Mouse (Mus musculus): Measurements from ENCODE around the gene Rab3c. TPM values are rescaled to one million over a fixed set of nuclear protein-coding genes. Genes with fewer than 3 reads are reported as not detected.
A peak's percentile ranks its signal among the peaks of the same experiment; 100 is the strongest.

The Rab3c gene
- total RNA-seq (2021): under 1 TPM; 0.02 to 0.04 TPM
- long read RNA-seq, experiment 1: 0 reads
- long read RNA-seq, experiment 2: 0 reads

DNA sequence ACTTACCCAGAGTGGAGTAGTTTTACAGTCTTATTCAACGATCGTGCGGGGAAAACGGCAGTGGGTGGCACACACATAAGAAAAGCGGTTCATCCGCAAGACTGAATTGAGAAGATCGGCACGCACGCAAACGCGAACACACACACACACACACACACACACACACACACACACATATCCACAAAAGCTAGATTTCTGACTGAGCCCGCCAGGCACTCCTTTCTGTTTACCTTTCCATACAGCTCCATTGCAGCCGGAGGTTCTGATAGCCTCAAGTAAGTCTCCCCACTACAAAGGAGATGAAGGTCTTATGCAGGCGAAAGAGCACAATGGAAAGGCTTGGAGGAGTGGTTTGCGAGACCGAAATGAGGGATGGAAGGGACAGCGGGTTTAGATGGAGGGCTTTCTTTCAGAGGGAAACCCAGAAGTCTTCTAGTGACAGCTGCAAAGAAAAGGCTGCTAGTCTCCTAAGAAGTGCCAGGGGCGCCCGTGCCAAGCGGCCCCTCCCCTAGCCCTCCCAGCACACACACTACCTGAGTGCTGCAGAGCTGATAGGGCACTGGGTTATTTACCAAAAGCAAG, at the start of gene Rab3c:
Rab3c (minus strand) TSS at position 434 of the 582 bp plus-strand sequence.
- intact Hi-C loops (cut with DNase I; ENCODE audit: low total_unique reads): no loop called here
- DNase-seq: no peak

GRCm38 (mm10) chr13:110318746-110319145, 38.0 kb upstream of the Rab3c start:
- no peak for DNase-seq
- intact Hi-C loops (cut with DNase I; ENCODE audit: low total_unique reads): no loop called here

DNA sequence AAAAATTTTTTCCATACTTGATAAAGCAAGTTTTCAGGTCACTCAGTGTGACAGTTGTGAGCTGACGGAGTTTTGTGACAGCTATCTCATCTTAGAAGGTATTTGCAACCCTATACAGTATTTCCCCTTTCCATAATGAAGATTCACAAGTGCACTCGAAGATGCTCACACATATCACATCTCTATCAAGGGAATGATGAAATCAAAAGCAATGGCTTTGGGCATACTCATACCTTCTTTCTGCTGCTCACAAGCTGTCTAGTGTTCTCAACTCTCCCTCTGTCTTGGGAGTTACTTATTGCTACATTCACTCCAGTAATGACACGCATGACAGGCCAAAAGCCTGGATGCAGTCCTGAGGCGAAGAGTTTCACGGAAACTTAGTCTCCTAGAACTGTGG, 26.4 kb upstream of the Rab3c start:
- intact Hi-C loops (cut with DNase I; ENCODE audit: low total_unique reads): no loop called here
- DNase-seq: no peak

DNA sequence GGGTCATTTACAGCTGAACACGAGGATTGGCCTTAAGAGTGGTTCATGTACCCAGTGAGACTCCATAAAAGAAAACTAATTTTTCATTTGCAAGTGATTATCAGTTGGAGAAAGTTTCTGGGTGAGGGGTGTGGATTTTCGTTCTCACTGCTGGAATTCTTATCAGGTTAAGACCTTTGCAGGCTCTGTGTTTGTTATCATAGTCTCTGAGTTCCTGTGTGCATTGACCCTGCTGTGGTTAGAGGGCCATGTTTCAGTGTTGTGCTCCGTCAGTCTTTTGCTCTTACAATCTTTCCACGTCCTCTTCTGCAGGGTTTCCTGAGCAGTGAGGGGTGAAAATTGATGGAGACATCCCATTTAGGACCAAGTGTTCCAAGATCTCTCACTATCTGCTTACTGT, 16.3 kb upstream of the Rab3c start:
- DNase-seq: no peak
- intact Hi-C loops (cut with DNase I; ENCODE audit: low total_unique reads): no loop called here

GRCm38 (mm10) chr13:110288499-110288898, 7.7 kb upstream of the Rab3c start:
- intact Hi-C loops (cut with DNase I; ENCODE audit: low total_unique reads): no loop called here
- no peak for DNase-seq

- intact Hi-C loops (cut with DNase I; ENCODE audit: low total_unique reads): no loop called here
- no peak for DNase-seq
Observed at GRCm38 (mm10) chr13:110283781-110284180, 3.0 kb upstream of the Rab3c start.

- intact Hi-C loops (cut with DNase I; ENCODE audit: low total_unique reads): no loop called here
- DNase-seq: peak; percentile 49
Observed at GRCm38 (mm10) chr13:110280028-110280562, 701 bp downstream of the Rab3c start.

- no peak for DNase-seq
- intact Hi-C loops (cut with DNase I; ENCODE audit: low total_unique reads): no loop called here
Observed at GRCm38 (mm10) chr13:110278976-110279736, 1.6 kb downstream of the Rab3c start.

DNA sequence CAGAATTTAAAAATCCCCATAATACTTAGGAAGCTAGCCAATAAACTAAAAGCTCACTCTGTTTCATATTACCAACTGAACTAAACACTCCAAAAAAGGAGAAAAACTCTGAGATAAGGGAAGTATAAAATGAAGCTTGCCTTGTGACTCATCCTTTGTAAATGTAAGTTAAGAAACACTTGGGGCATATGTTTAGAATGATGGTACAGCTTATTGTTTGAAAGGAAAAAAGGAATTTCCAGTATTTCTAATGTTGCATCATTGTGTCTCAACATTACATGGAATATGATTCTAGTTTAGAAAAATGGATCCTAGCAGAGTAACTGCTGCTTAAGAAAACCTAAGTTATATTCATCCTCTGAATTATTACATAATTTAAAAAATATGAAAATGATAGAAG, 3.1 kb downstream of the Rab3c start:
- intact Hi-C loops (cut with DNase I; ENCODE audit: low total_unique reads): no loop called here
- DNase-seq: no peak

GRCm38 (mm10) chr13:110275471-110275870, 5.3 kb downstream of the Rab3c start:
- no peak for DNase-seq
- intact Hi-C loops (cut with DNase I; ENCODE audit: low total_unique reads): no loop called here

GRCm38 (mm10) chr13:110260649-110261048, 20.1 kb downstream of the Rab3c start:
- intact Hi-C loops (cut with DNase I; ENCODE audit: low total_unique reads): no loop called here
- no peak for DNase-seq

DNA sequence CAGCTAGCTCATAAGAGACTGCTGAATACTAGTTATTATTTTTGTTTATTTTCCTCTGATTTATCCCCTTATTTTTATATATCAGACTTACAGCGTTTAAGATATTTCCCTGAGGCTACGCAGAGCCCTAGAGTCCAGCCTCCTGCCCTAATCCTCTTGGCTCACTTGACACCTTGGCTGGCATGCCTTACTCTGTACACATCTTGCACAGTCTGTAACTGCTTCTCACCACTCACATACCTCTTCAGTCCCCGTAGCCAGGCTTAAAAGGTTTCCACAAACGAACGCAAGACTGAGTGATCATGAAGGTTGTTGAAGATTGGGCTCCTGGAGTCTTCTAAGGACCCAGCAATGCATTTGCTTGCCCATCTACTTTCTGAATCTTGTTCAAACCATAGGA, 29.3 kb downstream of the Rab3c start:
- no peak for DNase-seq
- intact Hi-C loops (cut with DNase I; ENCODE audit: low total_unique reads): no loop called here

DNA sequence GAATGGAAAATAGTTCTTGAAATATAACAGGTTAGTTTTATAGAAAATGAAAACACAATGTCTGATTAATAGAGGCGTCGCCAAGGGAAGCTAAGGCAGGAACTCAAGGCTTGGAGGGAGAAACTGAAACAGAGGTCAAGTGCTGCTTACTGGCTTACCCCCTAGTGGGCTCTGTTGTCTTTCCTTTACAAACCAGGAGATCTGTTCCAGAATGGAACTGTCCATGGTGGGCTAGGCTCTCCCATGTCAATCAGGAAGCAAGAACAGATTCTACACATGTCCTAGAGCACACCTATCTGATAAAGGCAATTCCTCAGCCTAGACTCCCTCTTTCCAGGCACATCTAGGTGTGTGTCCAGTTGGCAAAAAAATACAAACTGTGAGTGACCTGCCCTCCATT, 32.3 kb downstream of the Rab3c start:
- intact Hi-C loops (cut with DNase I; ENCODE audit: low total_unique reads): no loop called here
- no peak for DNase-seq

DNA sequence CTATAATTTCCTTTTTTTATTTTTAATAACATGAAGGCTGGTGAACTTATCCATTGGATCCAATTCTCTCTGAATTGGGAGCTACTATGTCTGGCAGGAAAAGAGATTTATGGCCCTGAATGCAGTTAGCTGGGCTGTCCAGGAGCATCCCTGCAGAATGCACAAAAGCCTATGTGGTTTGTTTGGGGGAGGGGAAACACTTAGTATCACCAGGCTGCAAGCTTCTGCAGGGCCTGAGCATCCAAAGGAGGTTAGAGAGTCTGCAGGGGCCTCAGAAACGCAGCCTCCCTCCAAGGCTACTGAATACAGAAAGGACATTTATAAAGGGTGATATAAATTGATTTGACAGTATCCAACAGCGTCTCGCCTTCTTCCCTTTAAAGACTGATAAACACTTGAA, 41.8 kb downstream of the Rab3c start:
- intact Hi-C loops (cut with DNase I; ENCODE audit: low total_unique reads): no loop called here
- no peak for DNase-seq

DNA sequence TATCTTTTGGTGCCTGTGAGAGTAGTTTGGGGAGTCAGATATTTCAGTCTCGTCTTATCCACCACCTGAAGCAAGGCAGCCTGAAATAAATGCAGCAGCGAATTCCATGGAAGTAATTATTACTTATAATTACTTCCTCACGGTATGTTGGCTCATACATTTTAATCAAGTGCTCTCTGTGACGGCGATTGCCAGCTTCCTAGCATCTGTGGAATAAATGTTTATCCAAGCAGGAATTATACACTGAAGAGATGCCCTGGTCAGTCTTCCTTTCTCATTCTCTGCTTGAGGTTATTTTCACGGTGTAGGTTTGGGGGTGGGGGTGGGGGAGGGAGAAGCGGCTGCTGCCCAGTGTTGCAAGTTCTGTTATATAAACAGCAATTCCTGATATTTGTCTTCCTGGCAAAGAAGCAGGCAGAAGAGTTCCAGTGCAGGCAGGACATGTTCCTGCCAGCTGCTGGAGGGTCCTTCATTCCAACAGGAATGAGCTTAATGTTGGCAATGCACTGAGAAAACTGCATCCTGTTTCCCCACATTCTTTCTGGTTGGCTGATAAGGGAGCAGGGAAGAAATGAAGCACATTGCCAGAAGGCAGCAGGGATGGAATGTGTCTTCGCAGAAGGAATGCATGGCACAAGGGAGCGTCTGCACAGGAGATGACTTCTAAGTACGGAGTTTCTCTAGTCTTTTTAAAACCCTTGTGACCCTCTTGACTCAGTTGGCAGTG, 43.4 kb downstream of the Rab3c start:
- no peak for DNase-seq
- intact Hi-C loops (cut with DNase I; ENCODE audit: low total_unique reads): no loop called here

GRCm38 (mm10) chr13:110233364-110233763, 47.4 kb downstream of the Rab3c start:
- no peak for DNase-seq
- intact Hi-C loops (cut with DNase I; ENCODE audit: low total_unique reads): no loop called here

DNA sequence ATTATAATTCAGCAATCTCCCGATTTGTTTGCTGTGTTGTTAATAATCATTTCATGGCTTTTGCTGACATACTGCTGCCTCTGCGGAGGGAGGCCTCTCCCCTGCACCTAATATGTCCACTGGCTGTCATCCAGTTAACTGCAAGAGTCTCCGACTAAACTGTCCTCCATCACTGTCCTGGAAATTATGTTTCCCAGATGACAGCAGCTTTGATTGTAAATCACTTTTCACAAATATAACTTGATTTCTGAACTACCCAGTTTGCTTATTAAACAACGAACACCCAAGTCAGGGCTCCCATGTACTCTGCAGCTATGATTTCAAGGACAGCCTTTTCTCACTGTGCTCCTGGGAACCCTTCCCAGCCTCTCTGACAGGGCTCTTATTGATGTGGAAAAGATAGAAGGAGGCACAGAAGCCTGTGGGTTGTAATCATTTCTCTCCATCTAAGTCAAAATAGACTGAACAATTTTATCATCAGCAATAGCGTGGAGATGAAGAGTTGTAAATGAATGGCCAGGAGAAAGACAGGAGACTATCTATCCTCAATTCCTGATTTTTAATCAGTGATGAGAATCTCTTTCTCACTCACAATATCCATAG, 49.6 kb downstream of the Rab3c start:
- intact Hi-C loops (cut with DNase I; ENCODE audit: low total_unique reads): no loop called here
- DNase-seq: no peak

DNA sequence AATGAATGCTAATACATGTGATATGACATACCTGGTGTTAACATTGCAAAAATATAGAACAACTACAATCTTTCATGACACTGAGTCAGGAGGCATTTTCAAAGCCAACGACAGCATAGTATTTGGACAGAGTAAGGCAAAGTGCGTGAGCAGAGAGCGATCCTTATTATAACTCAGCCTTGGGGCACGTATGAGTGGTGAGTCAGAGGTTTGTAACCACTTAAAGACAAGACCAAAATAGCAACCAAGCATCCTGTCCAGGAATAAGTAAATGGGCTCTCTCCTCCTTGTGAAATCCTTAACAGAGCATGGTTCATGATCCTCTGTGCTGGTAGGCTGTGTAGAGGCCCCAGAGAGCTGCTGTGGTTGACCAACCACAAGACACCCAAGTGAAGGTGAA, 50.8 kb downstream of the Rab3c start:
- intact Hi-C loops (cut with DNase I; ENCODE audit: low total_unique reads): no loop called here
- DNase-seq: no peak

GRCm38 (mm10) chr13:110219195-110219594, 61.6 kb downstream of the Rab3c start:
- intact Hi-C loops (cut with DNase I; ENCODE audit: low total_unique reads): no loop called here
- DNase-seq: no peak

GRCm38 (mm10) chr13:110218497-110218896, 62.3 kb downstream of the Rab3c start:
- no peak for DNase-seq
- intact Hi-C loops (cut with DNase I; ENCODE audit: low total_unique reads): no loop called here
